Mouse (Mus musculus): ENCODE results near the gene Tmem191c.

- TF ChIP-seq CTCF (IDR thresholded peaks at IDR 0.05) (no peak), POLR2A (IDR thresholded peaks at IDR 0.05; ENCODE audit: insufficient read depth, low read depth, low read length) (no peak)
These were observed 9.8 kb upstream of the Tmem191c start for GRCm38 (mm10) chr16:17266113-17266512.

All from heart, adult 2 months (tissue).